Mouse (Mus musculus): ENCODE data around the gene Gpn3. TPM values are rescaled to one million over a fixed set of nuclear protein-coding genes. Genes with fewer than 3 reads are reported as not detected.
A peak's percentile ranks its signal among the peaks of the same experiment; 100 is the strongest.
"Not testable (repeated sequence)": the region's sequence is repeated elsewhere in the genome, so short reads cannot be mapped to it uniquely, and the experiment has no call there.

Gpn3 gene
- total RNA-seq, 1 experiment from 2014 or later = 36.4 TPM

DNA sequence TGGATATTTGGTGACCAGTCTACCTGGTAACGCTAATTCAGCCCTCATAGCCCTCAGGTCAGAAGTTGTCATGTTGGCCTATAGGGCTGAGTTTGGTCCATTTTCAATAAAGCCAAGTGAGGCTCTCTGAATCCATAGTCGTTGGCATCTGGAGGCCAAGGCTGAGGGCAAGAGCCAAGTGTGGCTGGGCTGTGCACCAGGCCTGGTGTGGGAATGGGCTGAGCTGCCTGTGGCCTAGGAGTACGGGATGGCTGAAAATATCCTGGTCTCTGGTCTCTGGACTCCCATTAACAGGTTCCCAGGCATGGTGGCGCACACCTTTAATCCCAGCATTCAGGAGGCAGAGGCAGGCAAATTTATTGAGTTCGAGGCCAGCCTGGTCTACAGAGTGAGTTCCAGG, 18.3 kb downstream of the Gpn3 start:
- DNase-seq = no peak

DNA sequence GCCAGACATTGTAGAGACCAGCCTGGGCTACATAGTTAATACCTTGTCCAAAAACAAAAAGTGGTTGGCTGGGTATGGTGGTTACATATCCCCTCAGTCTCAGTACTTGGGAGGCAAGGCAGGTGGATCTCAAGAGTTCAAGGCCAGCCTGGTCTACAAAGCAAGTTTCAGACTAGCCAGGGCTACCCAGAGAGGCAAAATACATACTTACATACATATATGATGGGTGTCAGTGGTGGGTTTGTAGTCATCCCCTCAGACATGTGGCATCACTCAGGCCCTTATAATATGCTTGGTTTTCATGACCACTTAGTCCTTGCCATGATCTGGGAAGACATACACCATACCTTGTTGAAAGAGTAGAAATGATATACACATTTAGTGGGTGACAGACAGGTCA, 19.0 kb downstream of the Gpn3 start:
- DNase-seq = no peak

DNA sequence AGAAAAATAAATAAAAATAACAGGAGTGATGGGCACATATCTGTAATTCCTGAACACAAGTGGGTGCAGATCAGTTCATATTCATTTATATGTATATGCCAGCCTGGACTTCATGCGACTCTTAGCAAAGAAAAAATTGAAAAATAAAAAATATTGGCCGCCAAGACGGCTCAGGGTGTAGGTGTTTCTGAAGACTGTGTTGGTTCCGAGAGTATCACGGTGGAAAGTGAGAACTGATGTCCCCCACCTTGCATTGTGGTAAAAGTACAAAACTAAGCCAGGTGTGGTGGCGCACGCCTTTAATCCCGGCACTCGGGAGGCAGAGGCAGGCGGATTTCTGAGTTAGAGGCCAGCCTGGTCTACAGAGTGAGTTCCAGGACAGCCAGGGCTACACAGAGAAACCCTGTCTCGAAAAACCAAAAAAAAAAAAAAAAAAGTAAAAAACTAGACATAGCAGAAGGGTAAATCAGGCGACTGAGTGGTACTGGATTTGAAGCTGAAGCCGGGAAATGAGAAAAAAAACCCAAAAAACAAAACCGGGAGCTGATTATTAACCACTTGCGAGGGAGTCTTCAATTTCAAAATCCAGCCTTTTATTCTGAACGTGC, 19.6 kb downstream of the Gpn3 start:
- no peak for DNase-seq

DNA sequence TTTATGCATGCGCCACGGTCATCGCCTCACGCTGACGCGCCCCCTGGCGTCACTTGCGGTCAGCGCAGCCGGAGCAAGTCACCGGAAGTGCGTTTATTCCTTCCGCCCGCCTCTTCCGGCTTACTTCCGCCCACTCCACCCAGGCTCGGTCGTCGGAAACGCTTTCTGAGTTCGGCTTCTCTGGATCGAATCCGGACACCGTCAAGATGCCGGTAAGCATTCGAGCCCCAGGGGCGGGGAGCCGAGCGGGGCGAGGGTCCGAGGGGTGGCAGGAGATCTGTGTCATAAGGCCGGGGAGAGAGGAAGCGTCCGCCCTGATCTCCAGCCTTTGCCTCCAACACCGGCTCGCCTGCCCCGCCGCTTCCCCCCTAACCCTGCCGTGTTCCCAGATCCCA, 20.1 kb downstream of the Gpn3 start, which contains the start of gene Arpc3:
Gene Arpc3 (plus strand): TSS at position 93 of the 395 bp plus-strand sequence.
- peak; percentile 94 for DNase-seq

DNA sequence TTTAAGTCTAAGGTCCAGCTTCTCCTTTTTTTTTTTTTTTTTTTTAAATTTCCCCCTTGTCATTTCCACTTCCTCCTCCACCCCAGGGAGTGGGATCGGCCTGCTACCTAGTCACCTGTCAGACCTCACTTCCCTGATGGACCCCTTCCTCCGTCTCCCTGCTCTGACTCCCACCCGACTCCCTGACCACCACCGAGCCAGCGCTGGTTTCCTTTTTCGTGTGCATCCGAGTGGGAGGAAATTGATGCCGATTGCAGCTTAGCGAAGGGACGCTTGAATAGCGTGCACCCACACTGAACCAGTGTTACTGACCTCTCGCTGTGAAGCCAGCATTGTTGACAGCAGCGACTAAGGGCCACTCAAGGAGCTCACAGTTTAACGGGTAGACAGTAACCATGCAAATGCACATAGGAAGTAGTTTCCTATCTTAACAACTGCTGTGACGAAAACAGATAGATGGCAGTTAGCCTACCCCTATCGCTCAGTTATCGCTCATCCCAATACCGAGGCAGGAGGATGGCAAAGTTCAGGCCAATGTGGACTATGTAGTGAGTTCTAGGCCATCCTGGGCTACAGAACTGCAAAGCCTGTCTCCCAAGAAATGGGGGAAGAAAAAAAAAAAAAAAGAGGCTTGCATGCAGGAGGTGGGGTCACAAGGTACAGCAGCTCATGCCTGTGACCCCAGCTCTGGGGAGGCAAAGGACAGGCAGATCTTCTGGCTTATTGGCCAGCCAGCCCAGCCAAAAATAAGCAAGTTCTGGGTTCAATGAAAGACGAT, 20.7 kb downstream of the Gpn3 start:
- DNase-seq = peak; percentile 45

DNA sequence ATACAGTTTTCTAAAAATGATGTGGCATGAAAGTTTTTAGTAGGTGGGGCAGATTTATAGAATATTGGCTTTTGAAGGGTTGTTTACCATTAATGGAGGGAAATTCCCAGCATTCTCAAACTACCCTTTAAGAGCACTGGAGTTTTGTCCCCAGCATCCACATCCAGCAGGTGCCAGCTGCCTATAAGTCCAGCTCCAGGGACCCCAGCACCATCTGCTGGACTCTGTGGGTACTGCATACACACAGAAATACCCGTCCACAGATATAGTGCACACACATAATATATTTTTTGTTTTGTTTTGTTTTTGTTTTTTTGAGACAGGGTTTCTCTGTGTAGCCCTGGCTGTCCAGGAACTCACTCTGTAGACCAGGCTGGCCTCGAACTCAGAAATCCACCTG, 22.2 kb downstream of the Gpn3 start:
- DNase-seq = peak; percentile 87

DNA sequence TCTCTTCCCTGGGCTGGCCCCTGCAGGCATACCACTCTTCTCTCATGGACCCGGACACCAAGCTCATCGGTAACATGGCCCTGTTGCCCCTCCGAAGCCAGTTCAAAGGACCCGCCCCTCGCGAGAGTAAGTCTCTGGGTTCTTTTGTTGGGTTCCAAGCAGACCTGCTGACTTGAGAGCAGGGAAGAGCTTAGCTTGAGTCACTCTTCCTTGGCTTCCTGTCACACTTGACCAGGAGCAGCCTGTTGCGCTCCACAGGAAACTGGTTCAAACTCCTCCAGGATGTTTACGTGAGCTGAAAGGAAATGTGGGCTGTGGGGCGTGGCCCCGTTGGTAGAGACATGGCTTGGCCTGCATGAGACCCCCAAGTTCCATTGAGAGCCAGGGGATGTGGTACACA, 25.1 kb downstream of the Gpn3 start:
- peak; percentile 57 for DNase-seq

DNA sequence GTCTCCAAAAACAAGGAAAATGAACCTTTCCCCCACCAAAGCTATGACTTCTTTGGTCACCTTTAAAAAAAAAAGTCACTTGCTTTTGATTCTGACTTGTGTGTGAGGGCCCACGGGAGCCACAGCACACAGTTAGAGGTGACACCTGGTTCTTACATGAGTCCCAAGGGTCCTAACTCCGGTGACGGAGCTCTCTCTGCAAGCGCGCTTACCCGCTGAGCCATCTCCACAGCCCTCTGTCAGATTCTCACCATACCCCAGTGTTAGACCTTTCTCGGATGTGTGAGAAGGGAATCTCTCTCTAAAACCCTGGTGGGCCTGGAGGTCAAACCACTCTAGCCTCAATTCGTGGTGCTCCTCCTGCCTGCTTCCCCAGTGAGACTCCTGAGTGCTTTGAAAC, 25.8 kb downstream of the Gpn3 start:
- DNase-seq = no peak

DNA sequence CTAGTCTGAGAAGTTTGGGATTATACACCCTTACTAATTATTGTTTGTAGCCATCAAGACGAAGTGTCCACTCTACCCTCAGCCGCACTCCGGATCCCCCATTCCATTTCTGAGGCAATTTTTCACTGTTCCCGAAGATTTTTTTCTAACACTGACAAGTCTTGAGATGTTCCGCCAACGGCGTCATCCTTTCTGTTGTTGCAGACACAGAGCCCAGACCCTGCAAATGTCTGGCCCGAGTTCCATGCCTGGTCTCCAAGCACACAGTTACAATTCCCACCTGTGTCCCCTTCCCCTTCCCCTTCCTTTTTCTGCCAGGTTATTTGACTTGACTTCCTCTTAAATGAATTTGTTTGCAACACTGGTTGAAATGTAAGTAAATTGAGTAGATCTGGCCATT, 28.2 kb downstream of the Gpn3 start:
- no peak for DNase-seq

DNA sequence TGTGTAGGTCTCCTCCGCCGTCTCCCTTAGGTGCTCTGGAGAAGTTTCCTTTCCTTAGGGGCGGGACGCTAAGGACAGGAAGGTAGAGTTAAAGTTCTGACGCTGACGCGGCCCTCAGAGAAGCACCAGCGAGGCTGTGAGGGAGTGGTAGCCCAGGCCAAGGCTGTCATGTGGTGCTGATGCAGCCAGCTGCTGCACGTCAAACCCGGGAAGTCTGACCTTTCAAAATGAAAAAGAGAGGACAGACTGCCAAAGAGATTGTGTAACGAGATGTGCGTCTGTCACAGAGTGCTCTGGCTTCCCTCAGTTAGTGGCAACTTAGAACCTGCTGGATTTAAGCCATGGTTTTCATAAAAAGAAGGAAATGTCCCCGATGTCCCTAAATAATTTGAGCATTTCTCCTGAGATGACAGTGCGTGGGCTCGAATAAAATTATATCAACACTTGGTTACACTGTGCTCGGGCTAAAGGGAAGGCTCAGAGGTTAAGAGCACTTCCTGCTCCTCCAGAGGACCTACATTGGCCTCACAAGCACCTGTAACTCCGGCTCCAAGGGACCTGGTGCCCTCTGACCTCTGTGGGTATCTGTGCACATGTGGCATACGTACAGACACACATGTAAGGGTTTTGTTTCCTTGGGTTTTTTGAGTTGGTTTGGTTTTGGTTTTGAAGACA, 29.1 kb downstream of the Gpn3 start:
- DNase-seq = peak; percentile 80

DNA sequence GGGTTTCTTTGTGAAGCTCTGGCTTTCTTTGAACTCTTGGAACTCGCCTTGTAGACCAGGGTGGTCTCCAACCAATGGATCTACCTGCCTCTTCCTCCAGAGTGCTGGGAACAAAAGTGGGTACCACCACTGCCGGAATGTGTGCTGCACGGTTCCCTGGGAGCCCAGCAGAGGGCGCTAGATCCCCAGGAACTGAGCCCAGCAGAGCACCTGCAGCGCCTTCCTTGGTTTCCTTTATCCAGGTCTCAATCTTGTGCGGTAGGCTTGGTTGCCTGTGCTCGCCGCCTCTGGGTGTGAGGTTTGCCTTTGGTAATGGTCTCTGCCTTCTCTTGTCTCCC, 29.6 kb downstream of the Gpn3 start:
- DNase-seq = peak; percentile 85

DNA sequence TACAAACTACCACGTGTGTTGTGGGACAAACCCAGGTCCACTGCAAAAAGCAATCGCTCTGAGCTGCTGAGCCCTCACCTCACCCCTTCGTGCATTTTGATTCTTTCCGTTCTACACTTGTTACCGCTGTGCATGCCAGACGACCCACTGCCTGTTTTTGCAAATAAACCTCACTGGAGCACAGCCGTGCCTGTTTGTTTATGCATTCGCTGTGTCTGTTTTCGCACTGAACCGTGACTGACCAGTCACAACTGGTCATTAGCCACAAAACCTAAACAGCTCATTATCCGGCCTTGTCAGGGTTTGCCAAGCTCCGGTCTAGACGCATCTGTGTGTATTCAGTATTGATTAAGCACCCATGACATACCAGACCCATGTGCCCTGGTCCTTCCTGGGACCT, 30.5 kb downstream of the Gpn3 start:
- DNase-seq = no peak

DNA sequence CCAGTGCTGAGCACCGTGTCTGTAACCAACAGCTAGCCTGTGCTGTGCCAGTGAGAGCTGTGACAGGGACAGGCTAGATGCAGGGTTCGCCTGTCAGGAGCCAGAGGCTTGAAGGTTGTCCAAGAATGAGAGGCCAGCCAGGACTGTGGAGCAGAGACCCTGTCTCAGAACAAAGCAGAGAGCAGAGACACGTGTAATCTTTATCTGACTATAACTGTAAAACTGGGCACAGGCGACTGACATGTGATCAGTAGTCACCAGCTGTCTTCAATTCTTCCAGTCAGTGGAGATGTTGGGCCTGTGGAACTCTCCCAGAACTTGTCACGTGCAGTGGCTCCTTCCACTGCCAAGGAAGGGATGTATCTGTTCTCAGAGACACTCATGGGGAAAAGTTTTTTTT, 31.1 kb downstream of the Gpn3 start:
- no peak for DNase-seq

DNA sequence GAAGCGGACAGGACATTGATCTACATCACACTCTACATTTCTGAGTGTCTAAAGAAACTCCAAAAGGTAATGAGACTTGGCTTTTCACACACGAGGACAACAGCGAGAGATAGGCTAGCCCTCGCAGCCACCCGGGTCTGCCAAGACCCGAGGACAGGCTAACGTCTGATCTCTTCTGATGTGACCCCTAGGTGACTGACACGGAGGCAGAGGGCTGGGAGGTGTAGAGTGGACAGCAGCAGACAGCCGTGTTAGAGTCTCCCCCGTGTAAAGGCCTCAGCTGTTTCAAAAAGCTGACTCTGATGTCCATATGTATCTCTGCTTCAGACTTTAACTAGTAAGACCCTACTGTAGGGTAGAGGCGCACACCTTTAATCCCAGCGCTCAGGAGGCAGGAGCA, 31.7 kb downstream of the Gpn3 start:
- no peak for DNase-seq

DNA sequence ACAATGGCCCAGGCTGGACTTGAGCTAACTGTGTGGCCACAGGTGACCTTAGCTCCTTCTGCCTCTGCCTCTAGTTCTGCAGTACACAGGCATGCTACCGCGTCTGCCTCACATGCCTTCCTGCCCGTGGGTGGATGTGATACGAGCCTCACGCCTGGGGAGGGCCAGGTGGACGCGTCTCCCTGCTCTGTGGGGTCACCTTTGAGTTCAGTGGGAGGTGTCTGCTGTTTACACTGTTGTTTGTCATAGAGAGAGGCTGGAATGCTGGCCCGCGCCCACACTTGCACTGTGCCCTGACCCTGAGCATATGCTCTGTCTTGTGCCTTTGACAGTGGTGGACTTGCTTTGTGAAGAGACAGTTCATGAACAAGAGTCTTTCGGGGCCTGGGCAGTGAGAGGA, 33.9 kb downstream of the Gpn3 start:
- DNase-seq = no peak

DNA sequence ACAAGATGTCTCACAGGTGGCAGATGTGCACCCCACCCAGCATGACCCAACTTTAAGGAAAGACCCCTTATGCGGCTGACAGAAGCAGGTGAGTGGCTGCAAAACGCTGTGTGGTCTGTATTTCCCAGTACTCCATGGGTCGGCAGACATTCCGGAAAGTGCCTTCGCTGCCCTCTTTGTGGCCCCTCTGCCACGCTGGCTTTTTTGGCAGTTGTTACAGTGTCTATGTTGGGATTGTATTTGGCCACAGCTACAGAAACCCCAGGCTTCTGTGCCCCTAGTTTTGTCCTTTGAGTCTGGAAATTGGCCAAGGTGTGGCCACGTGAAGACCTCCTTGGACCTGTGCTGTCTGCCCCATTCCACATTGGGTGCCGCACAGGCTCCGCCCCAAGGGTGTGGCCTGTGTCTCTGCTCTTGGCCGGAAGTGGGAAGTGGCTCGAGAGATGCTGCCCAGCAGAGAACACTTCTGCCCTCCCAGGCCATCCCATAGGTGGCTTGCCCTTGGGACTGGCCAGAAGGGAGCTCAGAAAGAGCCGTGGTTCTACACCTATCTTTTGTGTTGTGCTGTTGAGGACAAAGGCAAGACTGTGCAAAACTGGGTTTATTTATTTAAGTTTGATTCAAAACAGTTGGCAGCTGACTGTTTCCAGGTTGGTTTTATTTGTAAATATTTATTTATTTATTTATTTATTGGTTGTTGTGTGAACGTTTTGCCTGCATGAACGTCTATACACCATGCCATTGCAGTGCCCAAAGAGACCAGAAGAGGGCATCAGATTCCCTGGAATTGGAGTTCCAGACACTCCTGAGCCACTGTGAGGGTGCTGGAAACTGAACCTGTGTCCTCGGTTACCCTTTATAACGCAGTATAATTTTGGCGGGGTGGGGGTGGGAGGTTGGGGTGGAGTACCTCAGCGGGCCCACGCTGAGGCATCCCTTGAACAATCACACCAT, 38.3 kb downstream of the Gpn3 start:
- DNase-seq = no peak

DNA sequence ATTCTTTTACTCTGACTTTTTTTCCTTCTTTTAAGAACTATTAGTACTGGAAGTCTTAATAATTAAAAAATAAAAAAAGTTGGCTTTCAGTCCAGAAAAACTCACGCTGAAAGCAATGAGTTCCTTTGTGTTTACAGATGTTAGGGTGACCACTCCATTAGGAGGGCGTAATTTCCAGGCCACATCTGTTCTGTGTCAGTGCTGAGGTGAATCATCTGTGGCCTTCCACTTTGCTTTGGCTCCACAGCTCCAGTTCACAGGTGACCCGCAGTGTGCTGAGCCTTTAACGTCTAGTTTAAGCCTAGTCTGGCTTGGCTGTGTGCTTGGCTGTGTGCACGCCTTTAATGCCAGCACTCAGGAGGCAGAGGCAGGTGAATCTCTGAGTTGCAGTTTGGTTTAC, 40.2 kb downstream of the Gpn3 start:
- no peak for DNase-seq

DNA sequence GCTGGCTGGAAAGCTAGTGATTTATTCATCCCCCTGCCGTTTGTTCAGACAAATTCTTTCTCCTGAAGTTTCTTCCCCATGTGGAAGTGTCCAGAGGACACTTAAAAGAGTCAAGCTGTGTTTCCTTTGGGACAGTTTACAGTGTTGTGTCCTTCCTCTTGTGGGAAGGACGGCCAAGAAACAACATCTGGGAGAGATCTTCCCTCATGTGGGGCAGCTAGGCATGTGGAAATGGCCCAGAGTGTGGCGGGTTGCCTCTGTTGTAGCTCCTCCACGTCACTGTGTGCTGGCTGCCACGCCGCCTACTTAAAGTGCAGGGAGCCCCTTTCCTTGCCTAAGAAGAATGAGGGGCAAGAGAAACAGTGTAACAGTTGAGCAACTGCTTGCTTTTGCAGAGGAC, 41.1 kb downstream of the Gpn3 start:
- no peak for DNase-seq

DNA sequence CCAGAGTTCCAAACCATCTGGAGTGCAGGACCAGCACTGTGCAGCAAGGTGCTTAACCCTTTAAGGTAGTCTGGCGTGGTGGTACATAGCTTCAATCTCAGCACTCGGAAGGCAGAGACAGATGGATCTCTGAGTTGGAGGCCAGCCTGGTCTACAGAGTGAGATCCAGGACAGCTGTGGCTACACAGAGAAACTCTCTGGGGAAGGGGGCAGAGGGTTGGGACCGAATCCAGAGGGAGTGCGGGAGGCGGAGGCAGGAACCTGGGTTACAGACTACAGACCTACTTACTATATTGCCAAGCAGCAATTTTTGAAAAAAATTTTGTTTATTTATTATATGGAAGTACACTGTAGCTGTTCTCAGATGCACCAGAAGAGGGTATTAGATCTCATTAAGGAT, 42.7 kb downstream of the Gpn3 start:
- DNase-seq = no peak

DNA sequence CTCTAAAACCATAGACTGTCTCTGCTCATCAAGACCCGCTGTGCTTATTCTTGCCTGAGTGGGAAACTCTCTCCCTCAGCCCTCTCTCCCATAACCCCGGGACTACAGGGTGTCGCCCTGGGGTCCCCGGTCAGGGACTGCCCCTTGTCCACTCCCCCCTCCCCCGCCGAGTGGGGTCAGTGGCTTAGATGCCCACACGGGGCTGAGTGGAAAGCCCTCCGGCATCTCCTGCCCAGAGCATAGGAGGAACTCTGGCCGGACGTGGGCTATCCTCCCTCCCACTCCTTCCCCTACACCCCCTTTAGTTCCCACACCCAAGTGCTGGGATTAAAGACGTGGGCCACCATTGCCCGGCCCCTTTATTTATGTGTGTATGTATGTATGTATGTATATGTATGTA, 43.8 kb downstream of the Gpn3 start:
- no peak for DNase-seq

DNA sequence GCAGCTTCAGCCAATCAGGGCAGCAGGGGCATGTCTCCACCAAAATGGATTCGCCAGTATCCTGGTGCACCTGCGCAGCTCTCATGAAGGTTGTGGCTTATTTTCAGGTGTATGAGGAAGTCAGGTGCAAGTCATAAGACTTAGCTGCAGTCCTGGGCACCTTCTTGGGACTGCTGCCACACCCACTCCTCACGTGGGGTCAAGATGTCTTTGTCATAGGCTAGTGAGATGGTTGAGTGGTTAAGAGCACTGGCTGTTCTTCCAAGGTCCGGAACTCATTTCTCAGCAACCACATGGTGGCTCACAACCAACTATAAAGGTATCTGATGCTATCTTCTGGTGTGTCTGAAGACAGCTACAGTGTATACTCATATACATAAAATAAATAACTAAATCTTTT, 49.0 kb downstream of the Gpn3 start:
- not testable (repeated sequence) for DNase-seq

DNA sequence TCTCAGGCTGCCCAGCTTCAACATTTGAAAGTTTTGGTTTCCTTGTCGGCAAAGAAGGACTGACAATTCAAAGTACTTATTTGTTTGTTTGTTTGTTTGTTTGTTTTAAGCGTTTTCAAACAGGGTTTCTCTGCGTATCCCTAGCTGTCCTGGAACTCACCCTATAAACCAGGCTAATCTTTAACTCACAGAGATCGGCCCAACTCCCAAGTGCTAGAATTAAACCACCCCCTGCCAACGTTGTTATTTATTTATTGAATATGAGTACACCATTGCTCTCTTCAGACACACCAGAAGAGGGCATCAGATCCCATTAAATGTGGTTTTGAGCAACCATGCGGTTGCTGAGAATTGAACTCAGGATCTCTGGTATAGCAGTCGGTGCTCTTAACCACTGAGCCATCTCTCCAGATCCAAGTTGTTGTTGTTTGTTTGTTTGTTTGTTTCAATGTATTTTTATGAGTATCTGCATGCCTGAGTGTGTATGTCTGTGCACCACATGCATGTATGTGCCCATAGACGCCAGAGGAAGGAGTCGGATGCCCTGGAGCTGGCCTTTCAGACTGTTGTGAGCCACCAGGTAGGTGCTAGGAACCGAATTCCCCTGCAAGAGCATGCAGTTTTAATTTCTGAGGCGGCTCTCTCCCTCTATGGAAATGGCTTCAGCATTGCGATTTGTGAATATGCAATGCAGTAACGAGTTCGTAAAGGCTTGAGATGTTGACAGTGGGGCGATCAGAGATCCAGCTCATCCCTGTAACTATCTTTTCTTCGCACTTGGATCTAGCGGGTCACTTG, 49.8 kb downstream of the Gpn3 start, which contains the start of gene Anapc7:
Gene Anapc7 (plus strand): TSS at position 423 of the 798 bp plus-strand sequence.
- DNase-seq = no peak
